Mouse (Mus musculus): ENCODE measurements around the gene Zfp128. TPM values are rescaled to one million over a fixed set of nuclear protein-coding genes. Genes with fewer than 3 reads are reported as not detected.
A peak's percentile ranks its signal among the peaks of the same experiment; 100 is the strongest.

Zfp128 gene
- 0.49 and 0.54 TPM in 2 replicates for polyA plus RNA-seq (2012; rRNA removed)
- 0.39 and 1.0 TPM in 2 replicates for polyA plus RNA-seq (2014; fragmentation: Nextera tagmentation; extraction: Ambion mirVana)

DNA sequence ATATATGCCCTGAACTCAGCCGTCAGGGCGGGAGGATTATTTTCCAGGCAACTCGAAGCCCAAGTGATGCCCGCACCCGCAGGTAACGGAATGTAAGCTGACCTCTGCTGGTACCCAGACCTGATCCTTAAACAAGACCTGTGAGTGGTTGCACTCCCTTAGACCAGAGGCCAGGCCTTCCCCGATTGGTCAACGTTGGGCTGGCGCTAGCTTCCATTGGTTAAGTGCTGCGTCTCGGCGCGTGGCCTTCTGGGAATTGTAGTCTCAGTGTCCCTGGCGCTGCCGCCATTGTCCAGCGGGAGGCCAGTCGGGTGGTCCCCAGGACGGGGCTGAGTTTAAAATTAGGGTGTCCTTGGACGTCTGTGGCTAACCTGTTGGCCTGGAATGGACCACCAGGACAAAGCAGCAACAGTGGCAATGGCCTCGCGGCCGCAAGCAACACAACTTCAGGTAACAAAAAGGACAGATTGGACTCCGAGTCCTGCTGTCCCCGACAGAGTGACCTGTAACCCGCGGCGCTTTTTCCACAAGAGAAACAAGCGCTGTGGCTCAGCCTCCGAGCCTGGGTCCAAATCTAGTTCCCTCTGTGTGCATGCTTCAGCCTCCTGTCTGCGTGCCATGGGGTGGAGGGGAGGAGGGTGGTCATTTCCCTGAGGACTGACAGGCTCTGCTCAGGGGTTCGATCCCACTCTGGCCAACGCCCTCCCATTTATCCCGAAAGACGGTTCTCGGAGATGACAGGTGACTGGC, at the start of gene Zfp128:
TSS of gene Zfp128 (plus strand) at position 267 of the 750 bp plus-strand sequence.
- no peaks in the 10 kb centered on the region for H3K27me3 ChIP-seq (ENCODE audit: control insufficient read depth, insufficient read depth, low read length)
- H3K4me2 ChIP-seq (ENCODE audit: low read depth): peak within 1 kb of the TSS; percentile 72
- H3K4me3 ChIP-seq (ENCODE audit: insufficient read depth in 1 of 2, low read depth in 2 of 2, low read length in 2 of 2): peak within 1 kb of the TSS; percentile 57 to 91
- H3K9me3 ChIP-seq (ENCODE audit: control insufficient read depth, low read length): no peaks in the 10 kb centered on the region
- H3K9ac ChIP-seq (replicated peaks): peak within 1 kb of the TSS; percentile 61
- DNase-seq (ENCODE audit: low read depth in 3 of 3, low spot score in 3 of 3): peak; percentile 83 to 89 (median 89)
- TF ChIP-seq EP300 (IDR thresholded peaks at IDR 0.05; ENCODE audit: low read depth) (no peak), CTCF (IDR thresholded peaks at IDR 0.05; ENCODE audit: low read depth) (peak; percentile 34)
- H3K36me3 ChIP-seq (replicated peaks; ENCODE audit: control insufficient read depth, insufficient read depth, low read depth): no peaks in the 10 kb centered on the region
- H3K4me1 ChIP-seq (replicated peaks; ENCODE audit: control insufficient read depth in 2 of 2, insufficient read depth in 2 of 2, low read length in 1 of 2): peaks cover 0 to 6% of the 10 kb centered on the region in 2 experiments; a peak in 1 of 4 replicates
- H3K27ac ChIP-seq: no peak within 1 kb of the TSS
- WGBS (ENCODE audit: insufficient replicate concordance): 1% methylated on average over 35 of the region's 35 CpGs
- ATAC-seq (ENCODE audit: insufficient read depth): peak; percentile 100

DNA sequence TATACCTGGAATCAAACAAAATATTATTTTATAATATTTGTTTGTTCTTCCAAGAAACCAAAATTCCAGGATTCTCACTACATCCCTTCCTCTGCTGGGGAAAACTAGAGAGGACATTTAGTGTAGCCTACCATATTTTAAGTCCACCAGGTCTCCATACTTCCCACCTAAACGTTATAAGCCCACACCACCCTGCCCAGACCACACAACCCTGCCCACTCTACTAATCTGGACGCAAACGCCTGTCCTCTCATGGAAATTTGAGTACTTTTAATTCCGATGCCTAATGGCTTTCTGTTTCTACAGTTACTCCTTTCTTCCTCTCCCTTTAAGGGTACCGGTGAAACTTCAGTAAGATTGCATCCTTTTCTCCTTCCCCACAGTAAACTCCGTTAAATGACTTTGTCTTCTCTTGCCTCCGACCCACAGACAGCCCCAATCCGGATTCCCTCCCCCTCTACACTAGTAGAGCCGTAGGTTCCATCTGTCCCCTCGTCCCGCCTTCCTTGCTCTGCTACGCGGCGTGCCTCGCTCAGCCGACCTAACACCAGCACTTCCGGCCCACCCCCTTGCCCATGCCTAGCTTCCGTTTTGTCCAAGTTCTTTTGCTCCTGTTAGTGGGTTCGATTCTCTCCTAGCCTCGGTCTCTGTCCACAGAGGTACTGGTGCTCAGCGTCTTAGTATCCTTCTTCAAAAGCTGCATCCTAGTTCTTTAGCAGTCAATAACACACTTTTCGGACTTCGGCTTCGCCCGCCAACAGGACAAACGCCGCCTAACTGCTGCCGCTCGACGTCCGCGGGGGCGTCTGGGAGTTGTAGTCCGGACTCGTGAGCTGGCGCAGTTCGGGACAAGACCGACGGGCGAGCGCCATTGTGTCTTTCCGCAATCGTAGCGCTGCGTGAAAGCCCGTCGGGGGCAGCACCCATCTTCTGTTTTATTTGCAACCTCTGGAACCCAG, 46.5 kb upstream of the Zfp128 start, which contains the start of gene Zfp110:
TSS of gene Zfp110 (plus strand) at position 600 of the 959 bp plus-strand sequence.
- TF ChIP-seq CTCF (IDR thresholded peaks at IDR 0.05; ENCODE audit: low read depth): peak; percentile 42
- TF ChIP-seq EP300 (IDR thresholded peaks at IDR 0.05; ENCODE audit: low read depth): no peak
- 3% methylated on average over 47 of the region's 47 CpGs for WGBS (ENCODE audit: insufficient replicate concordance)

DNA sequence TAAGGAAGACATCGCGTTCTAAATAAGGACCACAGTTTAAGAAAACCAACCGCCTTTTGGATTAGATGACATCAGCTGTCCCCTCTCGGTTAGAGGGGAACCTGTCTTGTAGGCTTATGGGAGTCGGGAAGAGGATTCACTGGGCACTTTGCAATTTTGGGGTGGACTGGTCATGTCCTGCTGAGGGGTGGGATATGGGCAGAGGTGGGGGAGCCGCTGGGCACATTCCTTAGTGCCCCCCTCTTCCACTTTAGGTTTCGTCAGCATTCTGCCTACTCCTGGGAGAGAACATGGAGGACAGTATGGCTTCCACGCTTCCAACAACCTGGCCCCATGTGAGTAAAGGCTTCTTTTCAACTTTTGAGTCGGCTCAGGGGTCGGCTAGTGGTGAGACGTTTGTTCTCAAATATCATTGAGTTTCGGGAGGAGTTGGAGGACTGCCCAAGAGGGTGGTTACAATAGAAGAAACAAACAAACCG, 45.7 kb upstream of the Zfp128 start:
- H3K27me3 ChIP-seq (ENCODE audit: control insufficient read depth, insufficient read depth, low read length): no peaks in the 10 kb centered on the region
- H3K27ac ChIP-seq: peak overlapping the region; percentile 39
- H3K9ac ChIP-seq (replicated peaks): peak overlapping the region; percentile 87
- DNase-seq (ENCODE audit: low read depth in 3 of 3, low spot score in 3 of 3): no peak
- TF ChIP-seq EP300 (IDR thresholded peaks at IDR 0.05; ENCODE audit: low read depth): no peak
- TF ChIP-seq CTCF (IDR thresholded peaks at IDR 0.05; ENCODE audit: low read depth): no peak
- H3K4me2 ChIP-seq (ENCODE audit: low read depth): peak overlapping the region; percentile 92
- peaks cover 22% of the 10 kb centered on the region for H3K36me3 ChIP-seq (replicated peaks; ENCODE audit: control insufficient read depth, insufficient read depth, low read depth)
- H3K4me3 ChIP-seq (ENCODE audit: insufficient read depth in 1 of 2, low read depth in 2 of 2, low read length in 2 of 2): peak overlapping the region; percentile 87 to 92
- WGBS (ENCODE audit: insufficient replicate concordance): 26% methylated on average over 13 of the region's 13 CpGs
- peaks cover 2 to 7% of the 10 kb centered on the region in 2 experiments for H3K4me1 ChIP-seq (replicated peaks; ENCODE audit: control insufficient read depth in 2 of 2, insufficient read depth in 2 of 2, low read length in 1 of 2)
- H3K9me3 ChIP-seq (ENCODE audit: control insufficient read depth, low read length): no peaks in the 10 kb centered on the region; the same call in 1 of the 2 replicates
- ATAC-seq (ENCODE audit: insufficient read depth): peak; percentile 20; the same call in 1 of the 2 replicates

More for the DNA sequence above, 46.5 kb upstream of the Zfp128 start, which contains the start of gene Zfp110:
- peaks cover 17% of the 10 kb centered on the region for H3K36me3 ChIP-seq (replicated peaks; ENCODE audit: control insufficient read depth, insufficient read depth, low read depth)
- H3K9ac ChIP-seq (replicated peaks): peak within 1 kb of the TSS; percentile 87
- DNase-seq (ENCODE audit: low read depth in 3 of 3, low spot score in 3 of 3) (peak; percentile 74 to 79 (median 74)), ATAC-seq (ENCODE audit: insufficient read depth) (peak; percentile 98)
- no peaks in the 10 kb centered on the region for H3K27me3 ChIP-seq (ENCODE audit: control insufficient read depth, insufficient read depth, low read length)
- peak within 1 kb of the TSS; percentile 87 to 92 for H3K4me3 ChIP-seq (ENCODE audit: insufficient read depth in 1 of 2, low read depth in 2 of 2, low read length in 2 of 2)
- peak within 1 kb of the TSS; percentile 39 for H3K27ac ChIP-seq
- peaks cover 2 to 7% of the 10 kb centered on the region in 2 experiments for H3K4me1 ChIP-seq (replicated peaks; ENCODE audit: control insufficient read depth in 2 of 2, insufficient read depth in 2 of 2, low read length in 1 of 2)
- H3K9me3 ChIP-seq (ENCODE audit: control insufficient read depth, low read length): no peaks in the 10 kb centered on the region; the same call in 1 of the 2 replicates
- H3K4me2 ChIP-seq (ENCODE audit: low read depth): peak within 1 kb of the TSS; percentile 92

DNA sequence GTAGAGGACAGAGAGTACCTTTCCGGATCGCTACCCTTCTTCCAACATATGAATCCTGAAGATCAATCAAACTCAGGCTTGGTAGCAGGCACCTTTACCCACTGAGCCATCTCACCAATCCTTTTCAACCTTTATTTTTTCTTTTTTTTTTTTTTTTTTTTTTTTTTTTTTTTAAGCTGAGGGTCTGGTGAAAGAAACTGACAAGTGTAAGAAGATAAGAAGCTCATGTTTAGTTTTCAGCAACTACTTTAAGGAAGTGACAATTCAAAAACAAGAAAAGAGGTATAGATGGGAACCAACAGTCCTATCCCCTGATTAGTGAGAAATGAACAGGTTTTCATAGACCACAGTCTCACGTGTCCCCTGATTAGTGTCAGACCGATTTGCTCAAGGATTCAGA, 45.2 kb upstream of the Zfp128 start:
- peaks cover 28% of the 10 kb centered on the region for H3K36me3 ChIP-seq (replicated peaks; ENCODE audit: control insufficient read depth, insufficient read depth, low read depth)
- H3K9ac ChIP-seq (replicated peaks): peak overlapping the region; percentile 87
- no peak overlapping the region for H3K27ac ChIP-seq
- TF ChIP-seq EP300 (IDR thresholded peaks at IDR 0.05; ENCODE audit: low read depth) (no peak), CTCF (IDR thresholded peaks at IDR 0.05; ENCODE audit: low read depth) (no peak)
- H3K9me3 ChIP-seq (ENCODE audit: control insufficient read depth, low read length): no peaks in the 10 kb centered on the region; the same call in 1 of the 2 replicates
- H3K4me2 ChIP-seq (ENCODE audit: low read depth): peak overlapping the region; percentile 92
- H3K27me3 ChIP-seq (ENCODE audit: control insufficient read depth, insufficient read depth, low read length): no peaks in the 10 kb centered on the region
- ATAC-seq (ENCODE audit: insufficient read depth) (no peak), DNase-seq (ENCODE audit: low read depth in 3 of 3, low spot score in 3 of 3) (no peak)
- peak overlapping the region; percentile 87 to 92; a peak in 2 of 4 replicates for H3K4me3 ChIP-seq (ENCODE audit: insufficient read depth in 1 of 2, low read depth in 2 of 2, low read length in 2 of 2)
- H3K4me1 ChIP-seq (replicated peaks; ENCODE audit: control insufficient read depth in 2 of 2, insufficient read depth in 2 of 2, low read length in 1 of 2): peaks cover 2 to 7% of the 10 kb centered on the region in 2 experiments
- WGBS (ENCODE audit: insufficient replicate concordance): 77% methylated on average over 4 of the region's 4 CpGs

Data from liver, embryonic 14.5 days (tissue).